Mouse (Mus musculus): Measurements from ENCODE around the gene 1700067K01Rik. TPM values are rescaled to one million over a fixed set of nuclear protein-coding genes. Genes with fewer than 3 reads are reported as not detected.
"Not testable (repeated sequence)": the region's sequence is repeated elsewhere in the genome, so short reads cannot be mapped to it uniquely, and the experiment has no call there.

1700067K01Rik gene
- total and polyA plus RNA-seq, 3 experiments = 0.16 to 0.26 TPM; not detected in 1

- DNase-seq = no peak
- intact Hi-C loops (cut with DNase I) = no loop called here
- no peaks in the 10 kb centered on the region for H3K27me3 ChIP-seq (ENCODE audit: control insufficient read depth, insufficient read depth, low read length)
- no peak overlapping the region for H3K9ac ChIP-seq (ENCODE audit: low read depth, low read length)
- H3K27ac ChIP-seq = peak overlapping the region; percentile 87; the same call in 1 of the 2 replicates
- no peaks in the 10 kb centered on the region for H3K79me2 ChIP-seq (replicated peaks; ENCODE audit: control insufficient read depth, insufficient read depth, low read length)
- peaks cover 5% of the 10 kb centered on the region for H3K4me1 ChIP-seq (ENCODE audit: control insufficient read depth, insufficient read depth, low read length)
- no peaks in the 10 kb centered on the region for H3K36me3 ChIP-seq (ENCODE audit: control insufficient read depth, insufficient read depth, low read length)
- 65% methylated on average over 6 of the region's 6 CpGs for WGBS
- peak overlapping the region; percentile 63 for H3K4me3 ChIP-seq
- no peak for TF ChIP-seq CTCF (IDR thresholded peaks at IDR 0.05)
- TF ChIP-seq POLR2A (IDR thresholded peaks at IDR 0.05; ENCODE audit: insufficient read depth, low read depth, low read length) = no peak
- TF ChIP-seq EP300 (IDR thresholded peaks at IDR 0.05; ENCODE audit: insufficient read depth, low read depth, low read length) = no peak
Observed at GRCm38 (mm10) chr8:84003612-84004246, 2.4 kb downstream of the 1700067K01Rik start.

GRCm38 (mm10) chr8:84004533-84005201, 3.4 kb downstream of the 1700067K01Rik start:
- peak; percentile 96 for DNase-seq
- H3K79me2 ChIP-seq (replicated peaks; ENCODE audit: control insufficient read depth, insufficient read depth, low read length) = no peaks in the 10 kb centered on the region
- no peaks in the 10 kb centered on the region for H3K27me3 ChIP-seq (ENCODE audit: control insufficient read depth, insufficient read depth, low read length)
- H3K4me1 ChIP-seq (ENCODE audit: control insufficient read depth, insufficient read depth, low read length) = peaks cover 4% of the 10 kb centered on the region
- peak overlapping the region; percentile 87 for H3K27ac ChIP-seq
- TF ChIP-seq CTCF (IDR thresholded peaks at IDR 0.05) (no peak), POLR2A (IDR thresholded peaks at IDR 0.05; ENCODE audit: insufficient read depth, low read depth, low read length) (peak; percentile 76), EP300 (IDR thresholded peaks at IDR 0.05; ENCODE audit: insufficient read depth, low read depth, low read length) (peak; percentile 24; the same call in 1 of the 2 replicates)
- intact Hi-C loops (cut with DNase I) = no loop called here
- WGBS = under 1% methylated on average over 30 of the region's 30 CpGs
- peak overlapping the region; percentile 63 for H3K4me3 ChIP-seq
- H3K36me3 ChIP-seq (ENCODE audit: control insufficient read depth, insufficient read depth, low read length) = no peaks in the 10 kb centered on the region
- peak overlapping the region; percentile 84 for H3K9ac ChIP-seq (ENCODE audit: low read depth, low read length)

- DNase-seq; H3K27me3 ChIP-seq (ENCODE audit: control insufficient read depth, insufficient read depth, low read length); H3K79me2 ChIP-seq (replicated peaks; ENCODE audit: control insufficient read depth, insufficient read depth, low read length); H3K36me3 ChIP-seq (ENCODE audit: control insufficient read depth, insufficient read depth, low read length); H3K4me1 ChIP-seq (ENCODE audit: control insufficient read depth, insufficient read depth, low read length); intact Hi-C loops (cut with DNase I); H3K9ac ChIP-seq (ENCODE audit: low read depth, low read length); H3K4me3 ChIP-seq: not testable (repeated sequence)
- 92% methylated on average over 7 of the region's 7 CpGs for WGBS
- peak overlapping the region; percentile 87 for H3K27ac ChIP-seq
Observed at GRCm38 (mm10) chr8:84005502-84005901, 4.2 kb downstream of the 1700067K01Rik start.

GRCm38 (mm10) chr8:84008362-84008761, 7.1 kb downstream of the 1700067K01Rik start:
- WGBS = 38% methylated on average over 7 of the region's 7 CpGs

GRCm38 (mm10) chr8:84009876-84010275, 8.6 kb downstream of the 1700067K01Rik start:
- Histone ChIP-seq H3K36me3 (ENCODE audit: control insufficient read depth, insufficient read depth, low read length) (no peaks in the 10 kb centered on the region), H3K27me3 (ENCODE audit: control insufficient read depth, insufficient read depth, low read length) (peaks cover 2% of the 10 kb centered on the region; the same call in 1 of the 2 replicates), H3K4me1 (ENCODE audit: control insufficient read depth, insufficient read depth, low read length) (peaks cover 4% of the 10 kb centered on the region), H3K9ac (ENCODE audit: low read depth, low read length) (no peak overlapping the region), H3K79me2 (replicated peaks; ENCODE audit: control insufficient read depth, insufficient read depth, low read length) (no peaks in the 10 kb centered on the region), H3K4me3 (no peak overlapping the region), H3K27ac (no peak overlapping the region)
- 2% methylated on average over 11 of the region's 11 CpGs for WGBS
- intact Hi-C loops (cut with DNase I) = loop anchor here (1.0 to 2.0 kb wide), 3 partner anchors 15 to 347 kb away; partner anchors contain the start of gene Rfx1
- DNase-seq = peak; percentile 87 to 92
- TF ChIP-seq EP300 (IDR thresholded peaks at IDR 0.05; ENCODE audit: insufficient read depth, low read depth, low read length) = 0 out of 2 replicates have a peak, but pooled peaks have one; percentile 45
- TF ChIP-seq CTCF (IDR thresholded peaks at IDR 0.05) = no peak; the same call in 1 of the 2 replicates
- TF ChIP-seq POLR2A (IDR thresholded peaks at IDR 0.05; ENCODE audit: insufficient read depth, low read depth, low read length) = no peak

More at GRCm38 (mm10) chr8:84008362-84008761, 7.1 kb downstream of the 1700067K01Rik start:
- H3K27ac ChIP-seq = no peak overlapping the region
- no peaks in the 10 kb centered on the region for H3K79me2 ChIP-seq (replicated peaks; ENCODE audit: control insufficient read depth, insufficient read depth, low read length)
- DNase-seq = no peak
- intact Hi-C loops (cut with DNase I) = no loop called here
- peaks cover 6% of the 10 kb centered on the region for H3K4me1 ChIP-seq (ENCODE audit: control insufficient read depth, insufficient read depth, low read length)
- no peak overlapping the region for H3K4me3 ChIP-seq
- peaks cover 2% of the 10 kb centered on the region; the same call in 1 of the 2 replicates for H3K27me3 ChIP-seq (ENCODE audit: control insufficient read depth, insufficient read depth, low read length)
- no peaks in the 10 kb centered on the region for H3K36me3 ChIP-seq (ENCODE audit: control insufficient read depth, insufficient read depth, low read length)
- TF ChIP-seq CTCF (IDR thresholded peaks at IDR 0.05) (peak; percentile 45), EP300 (IDR thresholded peaks at IDR 0.05; ENCODE audit: insufficient read depth, low read depth, low read length) (no peak)
- no peak overlapping the region for H3K9ac ChIP-seq (ENCODE audit: low read depth, low read length)
